Mouse (Mus musculus): ENCODE results near the gene Rhobtb3. TPM values are rescaled to one million over a fixed set of nuclear protein-coding genes. Genes with fewer than 3 reads are reported as not detected.

The Rhobtb3 gene
- total RNA-seq, 1 experiment = 8.9 TPM

- TF ChIP-seq ZC3H11A (IDR thresholded peaks at IDR 0.05; ENCODE audit: borderline replicate concordance, low read depth, low read length) (no peak), MAFK (IDR thresholded peaks at IDR 0.05; ENCODE audit: insufficient read depth, low read depth, low read length) (no peak), ZNF384 (IDR thresholded peaks at IDR 0.05; ENCODE audit: low read depth, low read length) (no peak), CHD2 (IDR thresholded peaks at IDR 0.05; ENCODE audit: low read depth, low read length) (no peak), HCFC1 (IDR thresholded peaks at IDR 0.05; ENCODE audit: borderline replicate concordance, insufficient read depth, low read length) (no peak)
- DNase-seq (ENCODE audit: low read depth, low spot score) = no peak
- Histone ChIP-seq H3K9ac (ENCODE audit: insufficient read depth, low read depth, low read length, poor library complexity, severe bottlenecking) (no peak overlapping the region), H3K9me3 (ENCODE audit: control insufficient read depth, insufficient read depth, low read depth, low read length) (no peaks in the 10 kb centered on the region), H3K4me3 (ENCODE audit: insufficient read depth in 1 of 2, low read depth in 1 of 2, low read length in 2 of 2, poor library complexity in 1 of 2, severe bottlenecking in 1 of 2) (no peak overlapping the region), H3K36me3 (ENCODE audit: control insufficient read depth, insufficient read depth, low read length, poor library complexity, severe bottlenecking) (no peaks in the 10 kb centered on the region), H3K4me1 (ENCODE audit: control insufficient read depth in 2 of 2, insufficient read depth in 2 of 2, low read length in 2 of 2, poor library complexity in 1 of 2) (no peaks in the 10 kb centered on the region), H3K27ac (ENCODE audit: insufficient read depth, low read depth, low read length, poor library complexity, severe bottlenecking) (no peak overlapping the region)
- in situ Hi-C loops (cut with MboI; ENCODE audit: low sequenced_read_pairs in 2 of 2, unreplicated experiment in 2 of 2) = no loop called here
Observed at GRCm38 (mm10) chr13:75852027-75852426, 91.7 kb downstream of the Rhobtb3 start.

DNA sequence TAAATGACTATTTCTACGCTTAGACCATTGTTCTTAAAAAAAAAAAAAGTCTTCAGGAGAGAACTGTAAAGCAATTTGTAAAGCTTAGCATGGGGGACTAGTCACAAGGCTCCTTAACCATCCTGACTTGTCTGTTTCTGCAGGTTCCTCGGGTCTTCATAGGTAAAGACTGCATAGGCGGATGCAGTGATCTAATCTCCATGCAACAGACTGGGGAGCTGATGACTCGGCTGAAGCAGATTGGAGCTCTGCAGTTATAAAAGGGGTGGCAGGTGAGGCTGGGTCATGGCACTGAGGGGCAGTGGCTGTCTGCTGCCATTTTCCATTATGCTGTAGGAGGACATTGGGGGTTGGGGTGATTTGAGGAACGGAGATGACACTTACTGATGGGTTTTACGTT lies 96.7 kb downstream of the Rhobtb3 start:
- H3K9ac ChIP-seq (ENCODE audit: insufficient read depth, low read depth, low read length, poor library complexity, severe bottlenecking) = no peak overlapping the region
- no peak for DNase-seq (ENCODE audit: low read depth, low spot score)

GRCm38 (mm10) chr13:75845519-75846166 lies 98.1 kb downstream of the Rhobtb3 start:
- H3K27ac ChIP-seq (ENCODE audit: insufficient read depth, low read depth, low read length, poor library complexity, severe bottlenecking) = no peak overlapping the region
- peaks cover 5 to 18% of the 10 kb centered on the region in 2 experiments for H3K4me1 ChIP-seq (ENCODE audit: control insufficient read depth in 2 of 2, insufficient read depth in 2 of 2, low read length in 2 of 2, poor library complexity in 1 of 2)
- H3K9me3 ChIP-seq (ENCODE audit: control insufficient read depth, insufficient read depth, low read depth, low read length) = no peaks in the 10 kb centered on the region
- no peak overlapping the region for H3K9ac ChIP-seq (ENCODE audit: insufficient read depth, low read depth, low read length, poor library complexity, severe bottlenecking)
- TF ChIP-seq MAFK (IDR thresholded peaks at IDR 0.05; ENCODE audit: insufficient read depth, low read depth, low read length) = no peak
- TF ChIP-seq ZC3H11A (IDR thresholded peaks at IDR 0.05; ENCODE audit: borderline replicate concordance, low read depth, low read length) = no peak
- TF ChIP-seq CHD2 (IDR thresholded peaks at IDR 0.05; ENCODE audit: low read depth, low read length) = no peak
- no peak for TF ChIP-seq ZNF384 (IDR thresholded peaks at IDR 0.05; ENCODE audit: low read depth, low read length)
- no peak for TF ChIP-seq HCFC1 (IDR thresholded peaks at IDR 0.05; ENCODE audit: borderline replicate concordance, insufficient read depth, low read length)
- DNase-seq (ENCODE audit: low read depth, low spot score) = no peak
- no peak overlapping the region for H3K4me3 ChIP-seq (ENCODE audit: insufficient read depth in 1 of 2, low read depth in 1 of 2, low read length in 2 of 2, poor library complexity in 1 of 2, severe bottlenecking in 1 of 2)
- in situ Hi-C loops (cut with MboI; ENCODE audit: low sequenced_read_pairs in 2 of 2, unreplicated experiment in 2 of 2) = no loop called here
- H3K36me3 ChIP-seq (ENCODE audit: control insufficient read depth, insufficient read depth, low read length, poor library complexity, severe bottlenecking) = no peaks in the 10 kb centered on the region

More for the DNA sequence above, 96.7 kb downstream of the Rhobtb3 start:
- Histone ChIP-seq H3K9me3 (ENCODE audit: control insufficient read depth, insufficient read depth, low read depth, low read length) (no peaks in the 10 kb centered on the region), H3K27ac (ENCODE audit: insufficient read depth, low read depth, low read length, poor library complexity, severe bottlenecking) (no peak overlapping the region), H3K4me3 (ENCODE audit: insufficient read depth in 1 of 2, low read depth in 1 of 2, low read length in 2 of 2, poor library complexity in 1 of 2, severe bottlenecking in 1 of 2) (no peak overlapping the region), H3K4me1 (ENCODE audit: control insufficient read depth in 2 of 2, insufficient read depth in 2 of 2, low read length in 2 of 2, poor library complexity in 1 of 2) (peaks cover 2 to 12% of the 10 kb centered on the region in 2 experiments; a peak in 3 of 4 replicates), H3K36me3 (ENCODE audit: control insufficient read depth, insufficient read depth, low read length, poor library complexity, severe bottlenecking) (no peaks in the 10 kb centered on the region)
- TF ChIP-seq MAFK (IDR thresholded peaks at IDR 0.05; ENCODE audit: insufficient read depth, low read depth, low read length) (no peak), CHD2 (IDR thresholded peaks at IDR 0.05; ENCODE audit: low read depth, low read length) (no peak), ZC3H11A (IDR thresholded peaks at IDR 0.05; ENCODE audit: borderline replicate concordance, low read depth, low read length) (no peak), ZNF384 (IDR thresholded peaks at IDR 0.05; ENCODE audit: low read depth, low read length) (no peak), HCFC1 (IDR thresholded peaks at IDR 0.05; ENCODE audit: borderline replicate concordance, insufficient read depth, low read length) (no peak)
- in situ Hi-C loops (cut with MboI; ENCODE audit: low sequenced_read_pairs in 2 of 2, unreplicated experiment in 2 of 2) = no loop called here

DNA sequence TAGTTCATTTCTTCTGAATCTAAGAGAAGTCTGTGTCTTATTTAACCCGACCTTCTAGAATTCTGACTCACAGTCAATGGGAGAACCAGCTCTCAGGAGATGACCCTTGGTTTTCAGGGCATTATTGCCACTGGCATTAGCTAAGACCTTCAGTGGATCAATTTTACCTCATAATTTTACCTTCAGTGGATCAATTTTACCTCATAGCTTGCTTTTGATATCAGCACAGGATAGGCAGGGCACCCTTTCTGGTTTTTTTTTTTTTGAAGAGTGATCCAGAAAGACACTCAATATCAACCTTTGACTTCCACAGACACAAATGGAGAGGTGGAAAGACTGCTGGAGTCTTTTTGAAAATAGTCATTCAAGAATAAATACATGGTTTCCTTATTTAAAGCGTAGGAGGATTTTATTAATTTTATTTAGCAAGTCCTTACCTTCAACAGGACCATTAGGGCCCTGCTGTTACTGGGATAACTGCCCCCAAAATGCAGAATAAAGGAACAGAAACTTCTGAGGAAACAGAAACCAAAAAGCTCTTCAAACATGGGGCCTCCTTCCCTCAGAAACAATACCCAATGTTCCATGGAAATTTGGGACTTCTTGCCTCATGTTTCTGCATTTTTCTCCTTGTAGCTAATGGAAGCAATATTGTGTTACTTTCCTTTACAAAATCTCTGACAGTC lies 98.7 kb downstream of the Rhobtb3 start:
- no peak for DNase-seq (ENCODE audit: low read depth, low spot score)
- H3K9ac ChIP-seq (ENCODE audit: insufficient read depth, low read depth, low read length, poor library complexity, severe bottlenecking) = no peak overlapping the region
- in situ Hi-C loops (cut with MboI; ENCODE audit: low sequenced_read_pairs in 2 of 2, unreplicated experiment in 2 of 2) = no loop called here
- H3K9me3 ChIP-seq (ENCODE audit: control insufficient read depth, insufficient read depth, low read depth, low read length) = no peaks in the 10 kb centered on the region
- no peak overlapping the region for H3K4me3 ChIP-seq (ENCODE audit: insufficient read depth in 1 of 2, low read depth in 1 of 2, low read length in 2 of 2, poor library complexity in 1 of 2, severe bottlenecking in 1 of 2)
- no peak overlapping the region for H3K27ac ChIP-seq (ENCODE audit: insufficient read depth, low read depth, low read length, poor library complexity, severe bottlenecking)
- no peak for TF ChIP-seq CHD2 (IDR thresholded peaks at IDR 0.05; ENCODE audit: low read depth, low read length)
- no peak for TF ChIP-seq MAFK (IDR thresholded peaks at IDR 0.05; ENCODE audit: insufficient read depth, low read depth, low read length)
- TF ChIP-seq ZC3H11A (IDR thresholded peaks at IDR 0.05; ENCODE audit: borderline replicate concordance, low read depth, low read length) = no peak
- TF ChIP-seq HCFC1 (IDR thresholded peaks at IDR 0.05; ENCODE audit: borderline replicate concordance, insufficient read depth, low read length) = no peak
- no peak for TF ChIP-seq ZNF384 (IDR thresholded peaks at IDR 0.05; ENCODE audit: low read depth, low read length)
- no peaks in the 10 kb centered on the region for H3K36me3 ChIP-seq (ENCODE audit: control insufficient read depth, insufficient read depth, low read length, poor library complexity, severe bottlenecking)
- H3K4me1 ChIP-seq (ENCODE audit: control insufficient read depth in 2 of 2, insufficient read depth in 2 of 2, low read length in 2 of 2, poor library complexity in 1 of 2) = peaks cover 5 to 19% of the 10 kb centered on the region in 2 experiments

Measured in ES-E14 (cell line).